Mouse (Mus musculus): Measurements from ENCODE around the gene D2hgdh. TPM values are rescaled to one million over a fixed set of nuclear protein-coding genes. Genes with fewer than 3 reads are reported as not detected.
"Not testable (repeated sequence)": the region's sequence is repeated elsewhere in the genome, so short reads cannot be mapped to it uniquely, and the experiment has no call there.

D2hgdh gene
- total and polyA plus RNA-seq, 3 experiments, result 14.4 to 19.2 TPM; not detected in 1

- Histone ChIP-seq H3K4me3 (ENCODE audit: control insufficient read depth in 1 of 2, insufficient read depth in 1 of 2, low read depth in 2 of 2, low read length in 2 of 2) (no peak overlapping the region), H3K27me3 (ENCODE audit: control insufficient read depth in 1 of 2, insufficient read depth in 2 of 2, low read length in 2 of 2) (no peaks in the 10 kb centered on the region), H3K9ac (ENCODE audit: control insufficient read depth, low read depth, low read length, poor library complexity, severe bottlenecking) (no peak overlapping the region), H3K4me1 (ENCODE audit: control insufficient read depth in 1 of 2, insufficient read depth in 2 of 2, low read length in 2 of 2) (peaks cover 0 to 4% of the 10 kb centered on the region in 2 experiments; a peak in 1 of 4 replicates), H3K79me2 (ENCODE audit: control insufficient read depth, insufficient read depth, low read length, poor library complexity) (no peaks in the 10 kb centered on the region), H3K27ac (ENCODE audit: control insufficient read depth, low read depth, low read length) (no peak overlapping the region), H3K36me3 (ENCODE audit: control insufficient read depth in 1 of 2, insufficient read depth in 2 of 2, low read length in 2 of 2) (peaks cover 0 to 3% of the 10 kb centered on the region in 2 experiments; a peak in 1 of 4 replicates), H3K9me3 (replicated peaks; ENCODE audit: insufficient read depth, low read length) (no peaks in the 10 kb centered on the region)
- DNase-seq (ENCODE audit: low read depth, low spot score), result no peak
- no peak for TF ChIP-seq E2F4 (IDR thresholded peaks at IDR 0.05; ENCODE audit: borderline replicate concordance, low read depth, low read length)
- no peak for TF ChIP-seq ZKSCAN1 (IDR thresholded peaks at IDR 0.05; ENCODE audit: low read depth, low read length)
- no peak for TF ChIP-seq CHD2 (IDR thresholded peaks at IDR 0.05; ENCODE audit: low read length)
- no peak for TF ChIP-seq MAZ (IDR thresholded peaks at IDR 0.05; ENCODE audit: low read depth, low read length)
- TF ChIP-seq POLR2AphosphoS2 (IDR thresholded peaks at IDR 0.05; ENCODE audit: low read length), result no peak
- no peak for TF ChIP-seq USF1 (IDR thresholded peaks at IDR 0.05; ENCODE audit: low read depth, low read length)
- no peak for TF ChIP-seq CTCF (IDR thresholded peaks at IDR 0.05 in 2 of 3, conservative IDR thresholded peaks at IDR 0.05 in 1 of 3; ENCODE audit: control insufficient read depth in 1 of 3, insufficient read depth in 1 of 3, low read depth in 2 of 3, low read length in 3 of 3, poor library complexity in 1 of 3, severe bottlenecking in 1 of 3)
- no peak for TF ChIP-seq UBTF (IDR thresholded peaks at IDR 0.05; ENCODE audit: borderline replicate concordance, insufficient read depth, low read depth, low read length)
- TF ChIP-seq KAT2A (conservative IDR thresholded peaks at IDR 0.05; ENCODE audit: low read depth, low read length), result no peak
- no peak for TF ChIP-seq ELF1 (IDR thresholded peaks at IDR 0.05; ENCODE audit: low read depth, low read length)
- TF ChIP-seq ETS1 (IDR thresholded peaks at IDR 0.05; ENCODE audit: low read depth, low read length), result no peak
- no peak for TF ChIP-seq TBP (IDR thresholded peaks at IDR 0.05; ENCODE audit: low read depth, low read length)
- no peak for TF ChIP-seq SIN3A (IDR thresholded peaks at IDR 0.05; ENCODE audit: low read length)
- no peak for TF ChIP-seq ZNF384 (IDR thresholded peaks at IDR 0.05; ENCODE audit: low read depth, low read length)
- TF ChIP-seq USF2 (IDR thresholded peaks at IDR 0.05; ENCODE audit: borderline replicate concordance in 1 of 2, insufficient read depth in 1 of 2, low read depth in 1 of 2, low read length in 2 of 2), result no peak
- no peak for TF ChIP-seq RAD21 (IDR thresholded peaks at IDR 0.05; ENCODE audit: low read depth, low read length)
- TF ChIP-seq MYC (IDR thresholded peaks at IDR 0.05; ENCODE audit: low read depth, low read length), result no peak
- TF ChIP-seq POLR2A (IDR thresholded peaks at IDR 0.05; ENCODE audit: control insufficient read depth in 1 of 2, insufficient read depth in 1 of 2, low read depth in 1 of 2, low read length in 2 of 2, poor library complexity in 1 of 2), result no peak
Measured at GRCm38 (mm10) chr1:93837335-93837734, 12.6 kb downstream of the D2hgdh start.

GRCm38 (mm10) chr1:93838569-93838968, 13.9 kb downstream of the D2hgdh start:
- H3K27ac ChIP-seq (ENCODE audit: control insufficient read depth, low read depth, low read length); H3K4me3 ChIP-seq (ENCODE audit: control insufficient read depth in 1 of 2, insufficient read depth in 1 of 2, low read depth in 2 of 2, low read length in 2 of 2); H3K36me3 ChIP-seq (ENCODE audit: control insufficient read depth in 1 of 2, insufficient read depth in 2 of 2, low read length in 2 of 2); H3K9me3 ChIP-seq (replicated peaks; ENCODE audit: insufficient read depth, low read length); H3K9ac ChIP-seq (ENCODE audit: control insufficient read depth, low read depth, low read length, poor library complexity, severe bottlenecking); H3K4me1 ChIP-seq (ENCODE audit: control insufficient read depth in 1 of 2, insufficient read depth in 2 of 2, low read length in 2 of 2); DNase-seq (ENCODE audit: low read depth, low spot score); H3K27me3 ChIP-seq (ENCODE audit: control insufficient read depth in 1 of 2, insufficient read depth in 2 of 2, low read length in 2 of 2); H3K79me2 ChIP-seq (ENCODE audit: control insufficient read depth, insufficient read depth, low read length, poor library complexity): not testable (repeated sequence)

- H3K9ac ChIP-seq (ENCODE audit: control insufficient read depth, low read depth, low read length, poor library complexity, severe bottlenecking); H3K79me2 ChIP-seq (ENCODE audit: control insufficient read depth, insufficient read depth, low read length, poor library complexity); H3K27ac ChIP-seq (ENCODE audit: control insufficient read depth, low read depth, low read length); H3K9me3 ChIP-seq (replicated peaks; ENCODE audit: insufficient read depth, low read length); H3K27me3 ChIP-seq (ENCODE audit: control insufficient read depth in 1 of 2, insufficient read depth in 2 of 2, low read length in 2 of 2); H3K4me1 ChIP-seq (ENCODE audit: control insufficient read depth in 1 of 2, insufficient read depth in 2 of 2, low read length in 2 of 2); H3K4me3 ChIP-seq (ENCODE audit: control insufficient read depth in 1 of 2, insufficient read depth in 1 of 2, low read depth in 2 of 2, low read length in 2 of 2); H3K36me3 ChIP-seq (ENCODE audit: control insufficient read depth in 1 of 2, insufficient read depth in 2 of 2, low read length in 2 of 2): not testable (repeated sequence)
- DNase-seq (ENCODE audit: low read depth, low spot score), result peak; percentile 1
Measured at GRCm38 (mm10) chr1:93845766-93846366, 21.2 kb downstream of the D2hgdh start.

GRCm38 (mm10) chr1:93855790-93856189, 31.1 kb downstream of the D2hgdh start:
- H3K9ac ChIP-seq (ENCODE audit: control insufficient read depth, low read depth, low read length, poor library complexity, severe bottlenecking); H3K27me3 ChIP-seq (ENCODE audit: control insufficient read depth in 1 of 2, insufficient read depth in 2 of 2, low read length in 2 of 2); H3K4me3 ChIP-seq (ENCODE audit: control insufficient read depth in 1 of 2, insufficient read depth in 1 of 2, low read depth in 2 of 2, low read length in 2 of 2); DNase-seq (ENCODE audit: low read depth, low spot score); H3K27ac ChIP-seq (ENCODE audit: control insufficient read depth, low read depth, low read length); H3K4me1 ChIP-seq (ENCODE audit: control insufficient read depth in 1 of 2, insufficient read depth in 2 of 2, low read length in 2 of 2); H3K9me3 ChIP-seq (replicated peaks; ENCODE audit: insufficient read depth, low read length); H3K36me3 ChIP-seq (ENCODE audit: control insufficient read depth in 1 of 2, insufficient read depth in 2 of 2, low read length in 2 of 2); H3K79me2 ChIP-seq (ENCODE audit: control insufficient read depth, insufficient read depth, low read length, poor library complexity): not testable (repeated sequence)

Data from MEL (cell line).